Comparison of ENCODE assay signal across 7 mouse cellular contexts in genomic region chrX:114473782-114474731, GRCm38 (mm10). TPM values are rescaled to one million over a fixed set of nuclear protein-coding genes. Genes with fewer than 3 reads are reported as not detected.
DNase-seq lines count a peak whose midpoint lies in the region; ATAC-seq and TF ChIP-seq lines count a peak whose summit lies in the region.

TSS of gene Klhl4 (plus strand) at chrX:114474333.

- no peaks in the 10 kb centered on the region for H3K9me3 ChIP-seq in embryonic facial prominence, embryonic 10.5 days
- H3K9me3 ChIP-seq in heart, embryonic 15.5 days (replicated peaks): no peaks in the 10 kb centered on the region
- no peaks in the 10 kb centered on the region for H3K9me3 ChIP-seq in liver, embryonic 12.5 days (replicated peaks)

- no peak for TF ChIP-seq CTCF in olfactory bulb, adult 2 months (IDR thresholded peaks at IDR 0.05; ENCODE audit: insufficient read depth, low read depth, low read length)

- H3K9ac ChIP-seq in heart, embryonic 15.5 days: no peak within 1 kb of the TSS
- no peak within 1 kb of the TSS for H3K9ac ChIP-seq in liver, embryonic 12.5 days

- H3K27ac ChIP-seq in embryonic facial prominence, embryonic 10.5 days (replicated peaks): no peak within 1 kb of the TSS
- peak within 1 kb of the TSS; percentile 72 for H3K27ac ChIP-seq in heart, embryonic 15.5 days
- no peak within 1 kb of the TSS for H3K27ac ChIP-seq in liver, embryonic 12.5 days
- no peak within 1 kb of the TSS; the same call in 1 of the 2 replicates for H3K27ac ChIP-seq in olfactory bulb, adult 2 months (ENCODE audit: insufficient read depth, low read depth, low read length)

- H3K4me2 ChIP-seq in heart, embryonic 15.5 days: peak within 1 kb of the TSS; percentile 57
- H3K4me2 ChIP-seq in liver, embryonic 12.5 days: peak within 1 kb of the TSS; percentile 27

- DNase-seq in embryonic facial prominence, embryonic 10.5 days (ENCODE audit: low spot score): peak; percentile 15
- DNase-seq in kidney, postnatal 10 days: peak; percentile 17
- DNase-seq in spleen, adult 18-20 months: no peak

- no peak for TF ChIP-seq POLR2A in olfactory bulb, adult 2 months (IDR thresholded peaks at IDR 0.05; ENCODE audit: insufficient read depth, low read depth, low read length)

- peak; percentile 32 for ATAC-seq in activated CD4-positive, CD25-positive, alpha-beta regulatory T cell, adult 4 months
- ATAC-seq in heart, embryonic 15.5 days (replicated peaks; ENCODE audit: insufficient number of reproducible peaks, insufficient read depth, low FRiP score, low read depth): peak; percentile 86
- ATAC-seq in liver, embryonic 12.5 days: no peak

- H3K4me3 ChIP-seq in embryonic facial prominence, embryonic 10.5 days: peak within 1 kb of the TSS; percentile 43
- H3K4me3 ChIP-seq in heart, embryonic 15.5 days: peak within 1 kb of the TSS; percentile 43
- H3K4me3 ChIP-seq in liver, embryonic 12.5 days: no peak within 1 kb of the TSS
- peak within 1 kb of the TSS; percentile 48 for H3K4me3 ChIP-seq in olfactory bulb, adult 2 months (ENCODE audit: insufficient read depth, low read depth, low read length)

- H3K36me3 ChIP-seq in embryonic facial prominence, embryonic 10.5 days (replicated peaks): no peaks in the 10 kb centered on the region
- no peaks in the 10 kb centered on the region for H3K36me3 ChIP-seq in heart, embryonic 15.5 days
- H3K36me3 ChIP-seq in liver, embryonic 12.5 days: no peaks in the 10 kb centered on the region

- no peaks in the 10 kb centered on the region for H3K4me1 ChIP-seq in embryonic facial prominence, embryonic 10.5 days
- no peaks in the 10 kb centered on the region for H3K4me1 ChIP-seq in heart, embryonic 15.5 days (replicated peaks)
- no peaks in the 10 kb centered on the region for H3K4me1 ChIP-seq in liver, embryonic 12.5 days
- H3K4me1 ChIP-seq in olfactory bulb, adult 2 months (ENCODE audit: control insufficient read depth, insufficient read depth, low read length): no peaks in the 10 kb centered on the region

- H3K27me3 ChIP-seq in embryonic facial prominence, embryonic 10.5 days (replicated peaks; ENCODE audit: low read depth, poor library complexity, severe bottlenecking): no peaks in the 10 kb centered on the region
- no peaks in the 10 kb centered on the region for H3K27me3 ChIP-seq in heart, embryonic 15.5 days
- no peaks in the 10 kb centered on the region for H3K27me3 ChIP-seq in liver, embryonic 12.5 days (replicated peaks)

- 38% methylated on average over 14 of the region's 14 CpGs for WGBS in embryonic facial prominence, embryonic 10.5 days
- WGBS in heart, embryonic 15.5 days: 26% methylated on average over 14 of the region's 14 CpGs
- 31% methylated on average over 14 of the region's 14 CpGs for WGBS in liver, embryonic 12.5 days (ENCODE audit: insufficient replicate concordance)
- WGBS in olfactory bulb, adult 2 months: 34% methylated on average over 14 of the region's 14 CpGs

RNA-seq across cellular contexts. Expression of gene Klhl4, which starts in this region (rescaled TPM):
- polyA plus RNA-seq in activated CD4-positive, CD25-positive, alpha-beta regulatory T cell, adult 4 months (2017; shearing (Covaris generic)): under 1 TPM; 0.59 to 0.70 TPM
- 5.6 and 6.3 TPM in 2 replicates for polyA plus RNA-seq in embryonic facial prominence, embryonic 10.5 days (2016; fragmentation: Nextera tagmentation; extraction: Ambion mirVana)
- 29.0 and 31.0 TPM in 2 replicates for polyA plus RNA-seq in heart, embryonic 15.5 days (2015; fragmentation: Nextera tagmentation; extraction: Ambion mirVana)
- polyA plus RNA-seq in liver, embryonic 12.5 days (2016; fragmentation: Nextera tagmentation; extraction: Ambion mirVana): 4.6 and 4.8 TPM in 2 replicates
- not detected in 2 replicates for polyA plus RNA-seq in olfactory bulb, adult 2 months (2012; ENCODE audit: insufficient read depth, insufficient read length, low replicate concordance, missing spikeins)

Comparison
In these comparisons a context has a peak if more than half of its experiments do, and no peak if none do; other contexts are left out.
1. Peak in ATAC-seq in activated CD4-positive, CD25-positive, alpha-beta regulatory T cell, adult 4 months; RNA of the gene not detected or under 1 TPM.
2. DNase-seq: peak in embryonic facial prominence, embryonic 10.5 days (single experiment) and kidney, postnatal 10 days (single experiment); none in spleen, adult 18-20 months (0 of 2).